Mouse (Mus musculus): Measurements from ENCODE around the gene Otub1. TPM values are rescaled to one million over a fixed set of nuclear protein-coding genes. Genes with fewer than 3 reads are reported as not detected.

Gene Otub1
- polyA plus RNA-seq, 1 experiment from 2014 or later: 248 TPM

GRCm38 (mm10) chr19:7151300-7151926, 54.7 kb downstream of the Otub1 start:
- peaks cover 71% of the 10 kb centered on the region for H3K4me1 ChIP-seq
- H3K4me2 ChIP-seq (replicated peaks): no peak overlapping the region
- no peak overlapping the region for H3K4me3 ChIP-seq
- H3K36me3 ChIP-seq: no peaks in the 10 kb centered on the region
- no peak overlapping the region for H3K9ac ChIP-seq (replicated peaks)
- H3K27ac ChIP-seq (replicated peaks): no peak overlapping the region
- WGBS: 77% methylated on average over 7 of the region's 7 CpGs
- H3K9me3 ChIP-seq: 0 out of 2 replicates have a peak, but pooled peaks cover 3% of the 10 kb centered on the region
- no peak for ATAC-seq (ENCODE audit: low FRiP score, low read depth)
- peaks cover 51% of the 10 kb centered on the region for H3K27me3 ChIP-seq

- no peak overlapping the region for H3K9ac ChIP-seq (replicated peaks)
- ATAC-seq (ENCODE audit: low FRiP score, low read depth): no peak
- H3K36me3 ChIP-seq: no peaks in the 10 kb centered on the region
- 0 out of 2 replicates have a peak, but pooled peaks cover 3% of the 10 kb centered on the region for H3K9me3 ChIP-seq
- peaks cover 60% of the 10 kb centered on the region for H3K27me3 ChIP-seq
- WGBS: 63% methylated on average over 7 of the region's 7 CpGs
- no peak overlapping the region for H3K27ac ChIP-seq (replicated peaks)
- no peak overlapping the region for H3K4me3 ChIP-seq
- no peak overlapping the region for H3K4me2 ChIP-seq (replicated peaks)
- H3K4me1 ChIP-seq: peaks cover 62% of the 10 kb centered on the region
These were observed 56.9 kb downstream of the Otub1 start for GRCm38 (mm10) chr19:7149158-7149685.

- Histone ChIP-seq H3K9me3 (0 out of 2 replicates have a peak, but pooled peaks cover 3% of the 10 kb centered on the region), H3K9ac (replicated peaks) (no peak overlapping the region), H3K27me3 (peaks cover 60% of the 10 kb centered on the region), H3K4me3 (no peak overlapping the region), H3K36me3 (no peaks in the 10 kb centered on the region), H3K4me1 (peaks cover 66% of the 10 kb centered on the region), H3K27ac (replicated peaks) (0 out of 2 replicates have a peak overlapping the region, but pooled peaks have one; percentile 1), H3K4me2 (replicated peaks) (no peak overlapping the region)
- 79% methylated on average over 8 of the region's 8 CpGs for whole genome bisulfite sequencing
- no peak for ATAC-seq (ENCODE audit: low FRiP score, low read depth)
These were observed 57.5 kb downstream of the Otub1 start for GRCm38 (mm10) chr19:7148541-7149085.

Other genes with a start within 250 kb of the Otub1 start
- gene Ppp1r14b, start 231.3 kb downstream of the Otub1 start, polyA plus RNA-seq (2016; fragmentation: Nextera tagmentation; extraction: Ambion mirVana): 265 and 314 TPM in 2 replicates
- 21.6 and 22.5 TPM in 2 replicates for gene Plcb3, start 229.8 kb downstream of the Otub1 start, polyA plus RNA-seq (2016; fragmentation: Nextera tagmentation; extraction: Ambion mirVana)
- gene Fkbp2, start 225.8 kb downstream of the Otub1 start, polyA plus RNA-seq (2016; fragmentation: Nextera tagmentation; extraction: Ambion mirVana): 80.3 and 83.9 TPM in 2 replicates
- gene Vegfb, start 218.7 kb downstream of the Otub1 start, polyA plus RNA-seq (2016; fragmentation: Nextera tagmentation; extraction: Ambion mirVana): 34.3 and 35.0 TPM in 2 replicates
- gene Dnajc4, start 213.7 kb downstream of the Otub1 start, polyA plus RNA-seq (2016; fragmentation: Nextera tagmentation; extraction: Ambion mirVana): 21.2 and 23.2 TPM in 2 replicates
- 18.7 and 19.0 TPM in 2 replicates for gene Nudt22, start 210.2 kb downstream of the Otub1 start, polyA plus RNA-seq (2016; fragmentation: Nextera tagmentation; extraction: Ambion mirVana)
- 12.4 and 12.6 TPM in 2 replicates for gene Trpt1, start 210.2 kb downstream of the Otub1 start, polyA plus RNA-seq (2016; fragmentation: Nextera tagmentation; extraction: Ambion mirVana)
- gene Fermt3, start 186.8 kb downstream of the Otub1 start, polyA plus RNA-seq (2016; fragmentation: Nextera tagmentation; extraction: Ambion mirVana): 6.5 and 8.2 TPM in 2 replicates
- gene Stip1, start 166.3 kb downstream of the Otub1 start, polyA plus RNA-seq (2016; fragmentation: Nextera tagmentation; extraction: Ambion mirVana): 315 and 316 TPM in 2 replicates
- gene Macrod1, start 149.5 kb downstream of the Otub1 start, polyA plus RNA-seq (2016; fragmentation: Nextera tagmentation; extraction: Ambion mirVana): 3.0 and 3.3 TPM in 2 replicates
- 8.0 and 8.2 TPM in 2 replicates for gene Flrt1, start 100.6 kb downstream of the Otub1 start, polyA plus RNA-seq (2016; fragmentation: Nextera tagmentation; extraction: Ambion mirVana)
- 763 and 786 TPM in 2 replicates for gene Cox8a, start 11.3 kb upstream of the Otub1 start, polyA plus RNA-seq (2016; fragmentation: Nextera tagmentation; extraction: Ambion mirVana)
- gene Naa40, start 34.9 kb upstream of the Otub1 start, polyA plus RNA-seq (2016; fragmentation: Nextera tagmentation; extraction: Ambion mirVana): 88.4 and 91.0 TPM in 2 replicates
- gene Rcor2, start 61.0 kb upstream of the Otub1 start, polyA plus RNA-seq (2016; fragmentation: Nextera tagmentation; extraction: Ambion mirVana): 93.7 and 96.3 TPM in 2 replicates
- gene Mark2, start 135.5 kb upstream of the Otub1 start, polyA plus RNA-seq (2016; fragmentation: Nextera tagmentation; extraction: Ambion mirVana): 63.8 and 68.6 TPM in 2 replicates
- 44.0 and 48.3 TPM in 2 replicates for gene Spindoc, start 176.7 kb upstream of the Otub1 start, polyA plus RNA-seq (2016; fragmentation: Nextera tagmentation; extraction: Ambion mirVana)
- 15.4 and 17.4 TPM in 2 replicates for gene 2700081O15Rik, start 211.3 kb upstream of the Otub1 start, polyA plus RNA-seq (2016; fragmentation: Nextera tagmentation; extraction: Ambion mirVana)

Measured in midbrain, embryonic 12.5 days (tissue).